Mouse (Mus musculus) cortical plate, adult 2 months (tissue): ENCODE measurements at regions not wholly inside any gene's neighbourhood (a gene's known extent, or its start where the extent isn't known, plus 50 kb on each side); places are given as distances from the start of the nearest gene placed in this dataset.

Source experiments
- CTCF ChIP-seq: fragments of 200-500 bp; IDR thresholded peaks from 2 replicates; pipeline ENCODE4 v1.5.1; 2011; ENCODE audit warnings: mild to moderate bottlenecking, control low read depth, low read length; ENCODE audit not compliant: insufficient read depth; ENCODE audit errors: extremely low read depth
- POLR2A ChIP-seq: fragments of 200-500 bp; IDR thresholded peaks from 2 replicates; pipeline ENCODE4 v1.6.1; 2011; ENCODE audit warnings: mild to moderate bottlenecking, low read length, control low read depth; ENCODE audit not compliant: insufficient read depth; ENCODE audit errors: extremely low read depth

DNA sequence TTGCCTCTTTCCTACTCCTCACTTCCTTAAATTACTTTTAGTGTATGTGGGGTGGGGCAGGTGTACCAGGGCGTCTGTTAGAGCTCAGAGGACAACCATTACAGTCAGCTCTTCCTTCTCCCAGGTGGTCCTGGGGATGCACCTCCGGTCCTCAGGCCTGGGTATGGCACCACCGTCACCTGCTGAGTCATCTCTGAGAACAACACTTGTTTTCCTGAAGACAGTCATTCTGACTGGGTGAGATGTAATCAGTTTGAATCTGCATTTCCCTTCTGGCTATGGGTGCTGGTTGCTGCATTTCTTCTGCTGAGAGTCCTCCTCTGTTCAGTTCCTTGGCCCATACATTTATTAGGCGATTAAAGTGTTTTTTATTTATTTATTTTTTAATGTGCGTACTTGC is 84.8 kb downstream of the Sox2 start:
- TF ChIP-seq CTCF (no peak), POLR2A (no peak)
